Mouse (Mus musculus) ES-Bruce4 (cell line): ENCODE measurements around the gene Tfap2a. TPM values are rescaled to one million over a fixed set of nuclear protein-coding genes. Genes with fewer than 3 reads are reported as not detected.

Experiments
- H3K27ac ChIP-seq: 2 replicates; pipeline ENCODE4 v1.5.1; 2012; ENCODE audit warnings: low read length, inconsistent platforms; ENCODE audit not compliant: insufficient read depth
- H3K27me3 ChIP-seq: 2 replicates; pipeline ENCODE4 v1.6.1; 2012; ENCODE audit warnings: mild to moderate bottlenecking, low read length, inconsistent platforms; ENCODE audit not compliant: control insufficient read depth, poor library complexity, insufficient read depth, severe bottlenecking
- H3K36me3 ChIP-seq: 2 replicates; pipeline ENCODE4 v1.6.1; 2012; ENCODE audit warnings: inconsistent platforms, mild to moderate bottlenecking, low read length, moderate library complexity; ENCODE audit not compliant: control insufficient read depth, poor library complexity, insufficient read depth, severe bottlenecking
- H3K4me1 ChIP-seq: one replicate; pipeline ENCODE4 v1.8.1; 2011; ENCODE audit warnings: low read length; ENCODE audit not compliant: control insufficient read depth, insufficient read depth
- H3K4me3 ChIP-seq: 2 replicates; pipeline ENCODE4 v1.5.1; 2011; ENCODE audit warnings: low read depth, mild to moderate bottlenecking, low read length
- H3K9ac ChIP-seq: 2 replicates; pipeline ENCODE4 v1.6.1; 2012; ENCODE audit warnings: low read depth, mild to moderate bottlenecking, inconsistent platforms; ENCODE audit not compliant: poor library complexity, severe bottlenecking
- H3K9me3 ChIP-seq: replicated peaks from 2 replicates; pipeline ENCODE4 v1.6.1; 2012; ENCODE audit warnings: mild to moderate bottlenecking, low read length, inconsistent platforms; ENCODE audit not compliant: control insufficient read depth, poor library complexity, insufficient read depth, severe bottlenecking
- CTCF ChIP-seq: IDR thresholded peaks from one replicate; pipeline ENCODE4 v1.8.1; 2011; ENCODE audit warnings: low read depth, low read length
- EP300 ChIP-seq: IDR thresholded peaks from 2 replicates; pipeline ENCODE4 v1.6.1; 2011; ENCODE audit warnings: low read depth, low read length; ENCODE audit not compliant: insufficient read depth
- POLR2A ChIP-seq: IDR thresholded peaks from one replicate; pipeline ENCODE4 v1.8.1; 2011; ENCODE audit warnings: low read length; ENCODE audit not compliant: insufficient read depth
- polyA plus RNA-seq: library from polyadenylated mRNA; stranded (reverse); fragments of >200 nt; gene quantifications from 2 replicates; pipeline ENCODE4 v1.2.4, GENCODE M21; 2011; ENCODE audit warnings: low read depth; ENCODE audit not compliant: missing spikeins, insufficient read depth, insufficient read length

Tfap2a gene
- polyA plus RNA-seq, 1 experiment, result 1.5 TPM

GRCm38 (mm10) chr13:40706612-40707011 lies 31.6 kb downstream of the Tfap2a start:
- H3K4me1 ChIP-seq, result no peaks in the 10 kb centered on the region
- H3K4me3 ChIP-seq, result no peak overlapping the region
- H3K27me3 ChIP-seq, result peaks cover 70% of the 10 kb centered on the region
- TF ChIP-seq POLR2A (no peak), EP300 (no peak), CTCF (no peak)
- no peaks in the 10 kb centered on the region for H3K36me3 ChIP-seq
- H3K27ac ChIP-seq, result no peak overlapping the region
- H3K9me3 ChIP-seq, result no peaks in the 10 kb centered on the region
- no peak overlapping the region for H3K9ac ChIP-seq

GRCm38 (mm10) chr13:40705821-40706425 lies 32.3 kb downstream of the Tfap2a start:
- Histone ChIP-seq H3K36me3 (no peaks in the 10 kb centered on the region), H3K27me3 (peaks cover 63% of the 10 kb centered on the region), H3K27ac (no peak overlapping the region), H3K9ac (no peak overlapping the region), H3K9me3 (no peaks in the 10 kb centered on the region), H3K4me3 (no peak overlapping the region), H3K4me1 (no peaks in the 10 kb centered on the region)
- no peak for TF ChIP-seq EP300
- no peak for TF ChIP-seq POLR2A
- no peak for TF ChIP-seq CTCF

GRCm38 (mm10) chr13:40704864-40705455 lies 33.2 kb downstream of the Tfap2a start:
- Histone ChIP-seq H3K9me3 (no peaks in the 10 kb centered on the region), H3K36me3 (no peaks in the 10 kb centered on the region), H3K4me1 (no peaks in the 10 kb centered on the region), H3K9ac (no peak overlapping the region), H3K27me3 (peaks cover 58% of the 10 kb centered on the region), H3K4me3 (peak overlapping the region; percentile 32), H3K27ac (no peak overlapping the region)
- TF ChIP-seq POLR2A, result no peak
- TF ChIP-seq CTCF, result no peak
- TF ChIP-seq EP300, result no peak

GRCm38 (mm10) chr13:40703982-40704501 lies 34.1 kb downstream of the Tfap2a start:
- H3K4me1 ChIP-seq, result no peaks in the 10 kb centered on the region
- no peak overlapping the region for H3K9ac ChIP-seq
- H3K9me3 ChIP-seq, result no peaks in the 10 kb centered on the region
- H3K36me3 ChIP-seq, result no peaks in the 10 kb centered on the region
- H3K4me3 ChIP-seq, result peak overlapping the region; percentile 75
- peaks cover 51% of the 10 kb centered on the region for H3K27me3 ChIP-seq
- no peak overlapping the region for H3K27ac ChIP-seq
- no peak for TF ChIP-seq CTCF
- no peak for TF ChIP-seq POLR2A
- TF ChIP-seq EP300, result no peak

GRCm38 (mm10) chr13:40703123-40703797 lies 34.9 kb downstream of the Tfap2a start:
- H3K36me3 ChIP-seq, result no peaks in the 10 kb centered on the region
- no peaks in the 10 kb centered on the region for H3K9me3 ChIP-seq
- H3K4me3 ChIP-seq, result no peak overlapping the region
- TF ChIP-seq EP300 (no peak), POLR2A (no peak), CTCF (no peak)
- no peak overlapping the region for H3K27ac ChIP-seq
- peaks cover 44% of the 10 kb centered on the region for H3K27me3 ChIP-seq
- no peak overlapping the region for H3K9ac ChIP-seq
- no peaks in the 10 kb centered on the region for H3K4me1 ChIP-seq
